Mouse (Mus musculus): ENCODE results near the gene Eif4enif1. TPM values are rescaled to one million over a fixed set of nuclear protein-coding genes. Genes with fewer than 3 reads are reported as not detected.
A peak's percentile ranks its signal among the peaks of the same experiment; 100 is the strongest.
"Not testable (repeated sequence)": the region's sequence is repeated elsewhere in the genome, so short reads cannot be mapped to it uniquely, and the experiment has no call there.

Eif4enif1 gene
- polyA plus RNA-seq, 1 experiment from 2014 or later = 44.9 TPM

- WGBS = 70% methylated on average over 4 of the region's 4 CpGs
- H3K4me1 ChIP-seq; H3K27ac ChIP-seq; H3K27me3 ChIP-seq (replicated peaks); H3K36me3 ChIP-seq; H3K9ac ChIP-seq; H3K4me3 ChIP-seq (replicated peaks); H3K4me2 ChIP-seq; ATAC-seq (ENCODE audit: insufficient read depth, low FRiP score, low read depth); H3K9me3 ChIP-seq: not testable (repeated sequence)
Observed at GRCm38 (mm10) chr11:3167571-3168001, 34.6 kb upstream of the Eif4enif1 start.

- ATAC-seq (ENCODE audit: insufficient read depth, low FRiP score, low read depth) = peak; percentile 51
- H3K9me3 ChIP-seq; H3K36me3 ChIP-seq; H3K27me3 ChIP-seq (replicated peaks); H3K4me3 ChIP-seq (replicated peaks); H3K9ac ChIP-seq; H3K27ac ChIP-seq; H3K4me2 ChIP-seq; H3K4me1 ChIP-seq: not testable (repeated sequence)
- 73% methylated on average over 2 of the region's 2 CpGs for WGBS
Observed at GRCm38 (mm10) chr11:3169042-3169441, 33.1 kb upstream of the Eif4enif1 start.

GRCm38 (mm10) chr11:3171931-3172330 lies 30.3 kb upstream of the Eif4enif1 start:
- WGBS = 70% methylated on average over 1 of the region's 1 CpGs
- H3K9me3 ChIP-seq; ATAC-seq (ENCODE audit: insufficient read depth, low FRiP score, low read depth); H3K9ac ChIP-seq; H3K4me1 ChIP-seq; H3K27me3 ChIP-seq (replicated peaks); H3K4me3 ChIP-seq (replicated peaks); H3K36me3 ChIP-seq; H3K27ac ChIP-seq; H3K4me2 ChIP-seq: not testable (repeated sequence)

GRCm38 (mm10) chr11:3172526-3172925 lies 29.7 kb upstream of the Eif4enif1 start:
- ATAC-seq (ENCODE audit: insufficient read depth, low FRiP score, low read depth); H3K27me3 ChIP-seq (replicated peaks); H3K4me1 ChIP-seq; H3K9me3 ChIP-seq; H3K36me3 ChIP-seq; H3K9ac ChIP-seq; H3K4me3 ChIP-seq (replicated peaks); H3K27ac ChIP-seq; H3K4me2 ChIP-seq: not testable (repeated sequence)
- 55% methylated on average over 5 of the region's 6 CpGs for WGBS

- H3K9me3 ChIP-seq; H3K27ac ChIP-seq; H3K4me1 ChIP-seq; H3K4me2 ChIP-seq; H3K36me3 ChIP-seq; H3K9ac ChIP-seq; H3K4me3 ChIP-seq (replicated peaks); H3K27me3 ChIP-seq (replicated peaks): not testable (repeated sequence)
- 78% methylated on average over 11 of the region's 11 CpGs for WGBS
- ATAC-seq (ENCODE audit: insufficient read depth, low FRiP score, low read depth) = peak; percentile 40
Observed at GRCm38 (mm10) chr11:3173425-3174318, 28.5 kb upstream of the Eif4enif1 start.

GRCm38 (mm10) chr11:3178968-3179725 lies 23.0 kb upstream of the Eif4enif1 start:
- H3K4me2 ChIP-seq; H3K27me3 ChIP-seq (replicated peaks); H3K27ac ChIP-seq; H3K4me1 ChIP-seq; H3K9me3 ChIP-seq; ATAC-seq (ENCODE audit: insufficient read depth, low FRiP score, low read depth); H3K9ac ChIP-seq; H3K36me3 ChIP-seq; H3K4me3 ChIP-seq (replicated peaks): not testable (repeated sequence)
- 81% methylated on average over 6 of the region's 6 CpGs for WGBS

GRCm38 (mm10) chr11:3179726-3180092 lies 22.5 kb upstream of the Eif4enif1 start:
- H3K9me3 ChIP-seq; H3K27ac ChIP-seq; H3K27me3 ChIP-seq (replicated peaks); H3K9ac ChIP-seq; H3K4me2 ChIP-seq; ATAC-seq (ENCODE audit: insufficient read depth, low FRiP score, low read depth); H3K4me1 ChIP-seq; H3K4me3 ChIP-seq (replicated peaks); H3K36me3 ChIP-seq: not testable (repeated sequence)
- WGBS = 83% methylated on average over 7 of the region's 7 CpGs

GRCm38 (mm10) chr11:3180510-3181160 lies 21.6 kb upstream of the Eif4enif1 start:
- ATAC-seq (ENCODE audit: insufficient read depth, low FRiP score, low read depth); H3K4me2 ChIP-seq; H3K9ac ChIP-seq; H3K4me3 ChIP-seq (replicated peaks); H3K36me3 ChIP-seq; H3K27me3 ChIP-seq (replicated peaks); H3K4me1 ChIP-seq; H3K27ac ChIP-seq; H3K9me3 ChIP-seq: not testable (repeated sequence)
- 70% methylated on average over 6 of the region's 6 CpGs for WGBS

- ATAC-seq (ENCODE audit: insufficient read depth, low FRiP score, low read depth); H3K4me3 ChIP-seq (replicated peaks); H3K36me3 ChIP-seq: not testable (repeated sequence)
Observed at GRCm38 (mm10) chr11:3181250-3181649, 20.9 kb upstream of the Eif4enif1 start.

GRCm38 (mm10) chr11:3181971-3182370 lies 20.2 kb upstream of the Eif4enif1 start:
- not testable (repeated sequence) for ATAC-seq (ENCODE audit: insufficient read depth, low FRiP score, low read depth); H3K4me2 ChIP-seq; H3K36me3 ChIP-seq; H3K9ac ChIP-seq; H3K4me1 ChIP-seq; H3K27ac ChIP-seq; H3K9me3 ChIP-seq; H3K4me3 ChIP-seq (replicated peaks); H3K27me3 ChIP-seq (replicated peaks)
- WGBS = 45% methylated on average over 1 of the region's 1 CpGs

More at GRCm38 (mm10) chr11:3181250-3181649, 20.9 kb upstream of the Eif4enif1 start:
- not testable (repeated sequence) for H3K4me2 ChIP-seq; H3K27me3 ChIP-seq (replicated peaks); H3K9ac ChIP-seq; H3K9me3 ChIP-seq; H3K27ac ChIP-seq; H3K4me1 ChIP-seq
- WGBS = 56% methylated on average over 4 of the region's 4 CpGs

GRCm38 (mm10) chr11:3182707-3183106 lies 19.5 kb upstream of the Eif4enif1 start:
- H3K4me2 ChIP-seq; H3K27ac ChIP-seq; H3K36me3 ChIP-seq; H3K27me3 ChIP-seq (replicated peaks); H3K9ac ChIP-seq; ATAC-seq (ENCODE audit: insufficient read depth, low FRiP score, low read depth); H3K9me3 ChIP-seq; H3K4me3 ChIP-seq (replicated peaks); H3K4me1 ChIP-seq: not testable (repeated sequence)
- WGBS = 85% methylated on average over 1 of the region's 1 CpGs

GRCm38 (mm10) chr11:3193363-3193762 lies 8.8 kb upstream of the Eif4enif1 start, which contains the start of gene Sfi1:
TSS of gene Sfi1 (minus strand) at chr11:3193463.
- Histone ChIP-seq H3K9me3 (no peaks in the 10 kb centered on the region), H3K27me3 (replicated peaks) (no peaks in the 10 kb centered on the region), H3K9ac (no peak within 1 kb of the TSS), H3K36me3 (no peaks in the 10 kb centered on the region), H3K4me3 (replicated peaks) (no peak within 1 kb of the TSS), H3K4me1 (no peaks in the 10 kb centered on the region), H3K4me2 (no peak within 1 kb of the TSS), H3K27ac (no peak within 1 kb of the TSS)
- ATAC-seq (ENCODE audit: insufficient read depth, low FRiP score, low read depth) = no peak
- 84% methylated on average over 25 of the region's 25 CpGs for WGBS
